Mouse (Mus musculus): Measurements from ENCODE around the gene Adra2b.

Gene Adra2b

DNA sequence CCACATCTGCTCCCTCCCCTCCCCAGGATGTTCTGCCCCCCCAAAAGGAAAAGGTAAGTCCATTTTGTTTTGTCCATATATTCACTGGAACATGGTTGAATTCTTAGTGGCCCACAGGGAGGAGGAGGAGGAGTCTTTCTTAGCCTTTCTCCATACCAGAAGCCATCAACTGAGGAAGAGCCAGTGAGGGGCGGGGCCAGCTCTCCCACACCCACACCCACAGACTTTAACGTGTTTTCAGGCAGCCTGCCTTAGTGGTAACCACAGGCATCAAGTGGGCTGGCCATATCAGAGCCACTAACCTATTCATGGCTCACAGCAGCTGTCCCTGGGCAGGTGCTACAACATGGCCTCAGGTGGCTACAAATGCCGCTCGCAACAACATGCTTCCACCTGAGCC, 24.2 kb upstream of the Adra2b start:
- DNase-seq (ENCODE audit: low spot score), result no peak

DNA sequence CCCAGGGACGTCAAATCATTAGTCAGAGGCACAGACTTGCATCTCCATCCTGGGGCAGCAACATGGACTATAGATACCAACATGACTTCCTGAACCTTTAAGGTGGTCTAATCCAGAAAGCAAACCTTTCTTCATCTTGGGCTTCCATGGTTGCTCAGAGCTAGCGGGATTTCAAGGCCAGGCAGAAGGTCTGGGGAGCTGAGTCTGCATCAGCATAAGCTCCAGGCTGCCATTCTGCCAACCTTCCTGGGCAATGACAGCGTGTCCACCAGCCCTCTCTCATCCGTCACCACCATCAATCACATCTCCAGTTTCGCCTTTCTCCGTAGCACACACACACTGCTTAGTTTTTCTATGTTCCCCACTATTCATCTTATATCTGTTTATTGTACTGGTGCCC, 23.7 kb upstream of the Adra2b start:
- DNase-seq (ENCODE audit: low spot score), result no peak

DNA sequence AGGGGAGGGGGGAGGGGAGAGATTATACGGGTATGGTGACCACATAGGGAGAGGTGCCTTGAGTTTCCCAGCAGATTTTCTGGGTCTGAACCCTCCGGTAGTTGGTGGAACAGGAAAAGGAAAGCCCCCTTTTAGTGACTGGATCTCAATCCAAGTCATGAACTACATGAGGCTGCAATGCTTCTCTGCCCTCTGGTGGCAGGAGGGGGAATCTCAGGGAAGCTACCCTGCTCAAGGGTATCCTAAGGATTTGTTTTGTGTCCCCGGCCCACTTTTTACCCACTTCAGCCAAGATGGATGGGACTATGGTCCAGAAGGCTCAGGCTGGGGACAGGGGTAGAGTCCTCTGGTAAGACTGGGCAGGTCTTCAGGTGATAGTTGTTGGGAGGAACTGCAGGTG, 21.8 kb upstream of the Adra2b start:
- peak; percentile 79 for DNase-seq (ENCODE audit: low spot score)

DNA sequence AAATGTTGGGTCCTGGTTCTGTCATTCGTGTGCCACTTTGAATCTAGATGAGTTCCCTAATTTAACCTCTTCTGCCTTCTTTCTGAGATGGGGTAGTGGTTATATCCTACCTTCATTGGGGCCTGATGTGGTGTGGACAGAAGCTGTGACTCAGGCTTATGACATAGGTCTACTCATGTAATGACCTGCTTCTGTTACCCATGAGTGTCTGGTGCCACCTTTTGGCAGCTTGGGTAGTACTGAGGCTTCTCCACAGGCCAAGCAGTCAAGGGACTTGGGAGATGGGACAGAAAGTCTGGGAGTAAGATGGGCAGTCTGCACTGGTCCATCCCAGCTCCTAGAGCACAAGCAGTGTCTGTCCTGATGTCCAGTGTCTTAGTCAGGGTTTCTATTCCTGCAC, 16.7 kb upstream of the Adra2b start:
- no peak for DNase-seq (ENCODE audit: low spot score)

DNA sequence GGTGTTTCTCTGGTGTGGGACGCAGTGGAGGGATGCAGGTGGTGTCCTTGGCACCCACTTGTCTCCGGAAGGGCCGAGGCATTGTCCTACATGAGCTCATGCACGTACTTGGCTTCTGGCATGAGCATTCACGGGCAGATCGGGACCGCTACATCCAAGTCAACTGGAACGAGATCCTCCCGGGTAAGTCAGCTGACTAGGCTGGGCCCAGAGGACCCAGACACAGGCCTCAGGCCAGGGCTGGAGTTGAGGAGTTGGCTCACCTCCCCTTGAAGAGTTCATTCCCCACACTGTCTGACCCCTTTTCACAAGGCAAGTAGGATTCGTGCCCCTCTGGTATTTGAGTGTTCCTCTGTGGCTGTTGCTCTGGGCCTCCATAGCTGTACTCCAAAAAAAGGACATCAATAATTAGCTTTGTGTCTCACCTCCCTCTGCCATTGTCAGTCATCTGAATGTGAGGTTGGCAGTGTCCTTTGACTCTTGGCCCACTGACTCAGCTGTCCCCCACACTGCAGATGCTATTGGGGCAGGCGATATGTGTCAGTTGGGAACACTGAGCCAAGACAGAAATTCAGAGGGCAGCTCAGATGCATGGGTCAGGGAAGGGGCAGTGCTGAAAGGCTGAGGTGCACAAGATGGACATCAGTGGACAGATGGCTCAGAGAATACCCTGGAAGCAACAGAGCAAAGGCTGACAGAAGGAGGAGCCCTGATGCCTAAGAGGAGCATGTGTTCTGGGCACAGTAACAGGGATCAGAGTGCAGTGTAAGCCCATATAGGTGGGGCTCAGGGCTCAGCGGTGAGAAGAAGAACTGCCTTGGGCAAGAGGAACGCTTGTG, 15.6 kb upstream of the Adra2b start:
- DNase-seq (ENCODE audit: low spot score), result no peak

DNA sequence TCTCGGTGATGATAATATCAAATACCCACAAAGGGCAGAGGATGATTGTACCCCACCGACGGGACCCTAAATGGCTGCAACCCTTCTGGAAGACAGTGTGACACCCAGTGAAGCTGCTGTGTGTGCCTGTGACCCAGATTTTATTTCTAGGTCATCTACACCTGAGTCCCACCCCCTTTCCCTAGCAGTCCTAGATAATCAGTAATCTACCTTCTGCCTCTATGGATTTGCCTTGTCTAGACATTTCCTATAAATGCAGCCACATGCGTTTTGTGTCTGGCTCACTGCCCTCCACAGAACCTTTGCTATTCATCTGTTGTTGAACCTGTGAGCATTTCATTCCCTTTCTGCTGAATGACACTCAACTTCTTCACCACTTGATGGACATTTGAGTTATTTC, 9.1 kb upstream of the Adra2b start:
- DNase-seq (ENCODE audit: low spot score), result no peak

DNA sequence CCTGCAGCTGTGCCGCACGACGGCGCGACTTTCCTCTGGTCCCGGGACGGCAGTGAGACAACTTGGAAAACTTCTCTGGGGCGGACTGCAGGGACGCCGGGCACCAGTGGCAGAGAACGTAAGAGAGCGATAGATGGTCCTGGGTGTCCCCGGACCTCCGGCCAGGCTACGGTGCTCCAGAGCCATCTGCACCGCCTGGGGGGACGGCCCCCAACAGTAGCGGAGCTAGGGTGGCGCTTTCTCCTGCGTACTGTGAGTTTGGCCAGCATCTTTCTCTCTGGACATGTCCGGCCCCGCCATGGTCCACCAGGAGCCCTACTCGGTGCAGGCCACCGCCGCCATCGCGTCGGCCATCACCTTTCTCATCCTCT, 259 bp downstream of the Adra2b start:
- no peak for DNase-seq (ENCODE audit: low spot score)

DNA sequence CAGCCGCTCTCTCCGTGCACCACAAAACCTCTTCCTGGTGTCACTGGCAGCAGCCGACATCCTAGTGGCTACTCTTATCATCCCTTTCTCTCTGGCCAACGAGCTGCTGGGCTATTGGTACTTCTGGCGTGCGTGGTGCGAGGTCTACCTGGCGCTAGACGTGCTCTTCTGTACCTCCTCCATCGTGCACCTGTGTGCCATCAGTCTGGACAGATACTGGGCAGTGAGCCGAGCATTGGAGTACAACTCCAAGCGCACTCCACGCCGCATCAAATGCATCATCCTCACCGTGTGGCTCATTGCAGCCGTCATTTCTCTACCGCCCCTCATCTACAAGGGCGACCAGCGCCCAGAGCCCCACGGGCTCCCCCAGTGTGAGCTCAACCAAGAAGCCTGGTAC, 688 bp downstream of the Adra2b start:
- no peak for DNase-seq (ENCODE audit: low spot score)

DNA sequence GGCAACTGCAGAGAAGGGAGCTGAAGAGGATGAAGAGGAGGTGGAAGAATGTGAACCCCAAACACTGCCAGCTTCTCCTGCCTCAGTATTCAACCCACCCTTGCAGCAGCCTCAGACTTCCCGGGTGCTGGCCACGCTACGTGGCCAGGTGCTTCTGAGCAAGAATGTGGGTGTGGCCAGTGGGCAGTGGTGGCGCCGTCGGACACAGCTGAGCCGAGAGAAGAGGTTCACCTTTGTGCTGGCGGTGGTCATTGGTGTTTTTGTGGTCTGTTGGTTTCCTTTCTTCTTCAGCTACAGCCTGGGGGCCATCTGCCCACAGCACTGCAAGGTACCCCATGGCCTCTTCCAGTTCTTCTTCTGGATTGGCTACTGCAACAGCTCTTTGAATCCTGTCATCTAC, 1.4 kb downstream of the Adra2b start:
- no peak for DNase-seq (ENCODE audit: low spot score)

DNA sequence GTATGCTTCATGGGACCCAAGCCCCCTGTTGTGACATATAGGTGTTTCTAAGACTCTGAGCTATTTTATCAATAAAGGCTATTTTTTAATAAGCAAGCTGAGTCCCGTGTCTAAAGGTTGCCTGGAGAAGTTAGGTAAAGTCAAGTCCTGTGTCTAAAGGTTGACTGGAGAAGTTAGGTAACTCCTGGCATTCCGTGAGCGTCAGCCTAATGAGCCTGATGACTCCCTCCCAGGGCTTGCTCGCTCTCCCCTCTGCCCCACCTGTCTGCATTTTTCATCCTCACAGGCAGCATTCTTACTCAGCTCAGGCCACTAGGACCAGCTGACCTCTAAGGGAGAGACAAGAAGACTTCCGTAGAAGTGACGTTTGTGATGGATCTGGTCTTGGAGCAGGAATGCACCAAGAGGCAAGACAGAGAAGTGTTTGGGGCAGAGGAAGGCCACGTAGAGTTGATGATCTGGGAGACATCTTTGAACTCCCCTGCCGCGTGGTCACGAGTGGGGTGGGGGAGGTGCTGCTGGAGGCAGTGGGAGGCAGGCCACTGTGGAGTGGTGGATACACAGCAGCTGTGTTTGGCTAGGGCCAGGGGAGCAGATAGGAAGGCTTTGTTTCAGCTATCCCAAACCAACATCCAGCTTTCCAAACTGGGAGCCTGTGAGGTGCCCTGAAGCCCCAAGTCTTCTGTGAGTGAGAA, 4.3 kb downstream of the Adra2b start:
- DNase-seq (ENCODE audit: low spot score), result no peak

DNA sequence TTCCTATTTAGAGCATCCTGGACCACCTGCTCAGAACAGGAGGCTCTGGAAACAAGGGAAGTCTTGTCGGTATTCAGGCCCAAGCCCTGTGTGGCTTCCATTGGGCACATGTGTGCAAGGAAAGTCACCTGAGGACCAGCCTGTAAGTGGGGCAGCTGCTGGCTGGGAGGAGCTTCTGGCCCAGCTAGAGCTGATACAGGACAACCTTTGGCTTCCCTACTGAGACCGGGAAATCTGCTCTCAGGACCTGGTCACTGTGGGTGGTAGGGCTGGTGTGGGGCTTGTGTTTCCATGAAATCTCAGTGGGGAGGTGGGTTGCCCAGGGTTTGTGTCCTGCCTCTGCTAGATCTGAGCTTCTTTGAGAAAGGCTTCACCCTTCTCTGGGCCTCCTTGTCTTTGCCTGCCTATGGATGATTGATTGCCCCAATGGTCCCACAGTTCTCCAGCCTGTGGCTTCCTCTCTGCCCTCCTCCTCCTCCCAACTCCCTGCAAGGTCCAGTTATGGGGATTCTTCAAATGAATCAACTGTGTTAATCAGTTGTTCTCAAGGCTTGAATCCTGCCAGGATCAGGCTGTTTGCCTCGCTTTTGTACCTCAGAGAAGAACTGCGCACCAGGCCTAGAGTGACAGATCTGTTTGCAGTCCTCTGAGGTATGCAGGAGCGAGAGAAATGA, 6.8 kb downstream of the Adra2b start:
- DNase-seq (ENCODE audit: low spot score), result no peak

DNA sequence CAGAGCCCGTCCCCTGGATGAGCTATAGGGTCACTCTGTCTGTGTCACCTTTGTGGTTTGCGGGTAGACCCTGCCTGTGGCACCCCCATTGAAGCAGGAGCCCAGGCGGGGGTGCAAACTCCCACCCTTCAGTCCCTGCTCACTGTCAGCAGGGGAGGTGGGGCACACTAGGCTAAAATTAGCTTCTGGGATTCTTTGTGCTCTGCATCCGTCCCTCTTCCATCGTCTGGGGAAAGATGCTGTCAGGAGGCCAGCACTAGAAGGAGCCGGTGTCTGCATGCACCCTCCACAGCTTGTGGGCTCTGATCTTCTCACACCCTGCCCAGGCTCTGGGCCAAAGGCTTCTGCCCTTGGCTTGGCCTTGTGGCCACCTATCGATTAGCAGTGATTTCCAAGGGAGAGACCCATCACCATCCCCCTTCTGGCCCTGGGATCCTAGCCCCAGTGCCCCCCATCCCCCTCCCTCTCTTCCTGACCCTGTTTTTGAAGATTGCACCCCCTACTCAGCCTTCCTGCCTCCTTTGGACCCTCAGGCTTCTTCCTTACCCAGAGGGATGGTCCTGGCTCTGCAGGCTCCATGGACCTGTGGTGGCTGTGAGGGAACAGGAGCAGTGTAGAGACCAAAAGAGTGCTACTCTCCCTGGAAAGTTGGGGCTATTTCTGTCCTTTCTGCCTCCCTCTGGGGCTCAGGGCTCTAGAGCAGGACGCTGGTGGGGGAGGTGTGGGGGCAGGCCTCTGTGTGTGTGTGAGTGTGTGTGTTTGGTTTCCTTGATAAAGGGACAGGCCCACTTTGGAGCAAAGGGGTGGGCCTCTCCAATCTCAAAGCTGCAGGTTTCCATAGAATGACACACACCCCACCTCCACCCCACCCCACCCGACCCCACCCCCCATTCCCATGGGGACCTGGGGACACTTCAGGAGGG, 7.8 kb downstream of the Adra2b start:
- no peak for DNase-seq (ENCODE audit: low spot score)

DNA sequence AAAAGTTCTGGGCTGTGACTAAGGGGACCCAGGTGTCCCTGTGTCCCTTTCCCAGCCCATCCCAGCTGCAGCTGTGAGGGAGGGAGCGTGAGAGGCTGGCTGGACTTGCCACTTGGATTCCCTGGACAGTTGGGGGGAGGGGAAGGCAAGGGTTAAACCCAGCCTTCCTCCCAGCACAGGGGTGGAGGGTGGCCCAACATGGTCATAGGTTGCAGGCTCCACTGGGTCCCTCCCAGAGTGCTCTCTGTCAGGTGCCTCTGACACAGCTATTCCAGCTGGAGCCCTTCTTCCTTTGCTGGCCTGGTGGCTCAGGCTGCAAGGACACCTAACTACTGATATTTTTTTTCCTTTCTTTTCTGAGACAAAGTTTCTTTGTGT, 8.5 kb downstream of the Adra2b start:
- no peak for DNase-seq (ENCODE audit: low spot score)

DNA sequence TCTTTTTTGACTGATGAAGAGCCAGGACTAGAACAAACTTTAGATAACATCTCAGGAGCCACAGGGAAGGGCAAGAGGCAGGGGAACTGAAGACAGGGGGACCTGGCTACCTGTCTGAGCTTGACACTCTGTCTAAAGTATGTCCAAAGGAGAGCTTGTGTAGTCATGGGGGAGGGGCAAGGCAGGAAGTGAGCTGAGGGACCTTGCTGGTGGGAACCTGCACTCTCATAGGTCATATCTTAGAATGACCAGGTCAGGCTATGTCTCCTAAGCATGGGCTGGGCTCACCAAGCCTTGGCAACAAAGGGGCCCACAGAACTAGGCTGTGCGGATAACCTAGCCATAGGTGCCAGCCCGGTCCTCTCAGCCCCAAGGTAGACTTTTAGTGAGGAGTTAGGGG, 9.1 kb downstream of the Adra2b start:
- DNase-seq (ENCODE audit: low spot score), result no peak

DNA sequence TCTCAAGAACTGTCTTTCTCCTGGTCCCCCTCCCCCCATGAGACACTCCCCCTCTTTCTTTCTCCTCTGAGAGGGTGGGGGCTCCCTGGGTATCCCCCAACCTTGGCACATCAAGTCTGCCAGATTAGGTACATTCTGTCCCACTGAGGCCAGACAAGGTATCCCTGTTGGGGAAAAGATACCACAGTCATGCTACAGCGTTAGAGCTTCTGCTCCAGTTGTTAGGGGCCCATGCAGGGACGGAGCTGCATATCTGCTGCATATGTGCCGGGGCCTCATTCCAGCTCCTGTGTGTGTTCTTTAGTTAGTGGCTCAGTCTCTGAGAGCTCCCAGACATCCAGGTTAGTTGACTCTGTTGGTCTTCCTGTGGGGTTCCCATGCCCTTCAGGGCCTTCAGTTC, 11.1 kb downstream of the Adra2b start:
- DNase-seq (ENCODE audit: low spot score), result no peak

DNA sequence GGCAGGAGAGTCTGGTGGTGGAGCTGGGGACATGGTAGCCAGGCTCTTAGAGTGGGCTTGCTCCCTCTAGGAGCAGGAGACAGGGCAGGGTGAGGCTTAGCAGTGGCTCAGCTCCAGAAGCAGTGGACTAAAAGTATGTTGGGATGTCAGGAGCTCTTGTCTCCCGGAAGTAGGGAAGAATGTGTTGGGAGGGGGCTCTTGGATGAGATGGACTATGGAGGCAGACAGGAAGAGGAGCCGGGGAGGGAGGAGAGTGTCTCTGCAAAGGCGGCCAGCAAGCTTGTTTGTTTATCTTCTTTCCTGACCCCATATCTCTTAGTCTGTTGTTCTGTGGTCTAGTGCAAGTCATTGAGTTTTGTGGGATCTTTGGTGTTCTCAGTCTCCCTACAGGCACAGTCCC, 12.1 kb downstream of the Adra2b start:
- no peak for DNase-seq (ENCODE audit: low spot score)

DNA sequence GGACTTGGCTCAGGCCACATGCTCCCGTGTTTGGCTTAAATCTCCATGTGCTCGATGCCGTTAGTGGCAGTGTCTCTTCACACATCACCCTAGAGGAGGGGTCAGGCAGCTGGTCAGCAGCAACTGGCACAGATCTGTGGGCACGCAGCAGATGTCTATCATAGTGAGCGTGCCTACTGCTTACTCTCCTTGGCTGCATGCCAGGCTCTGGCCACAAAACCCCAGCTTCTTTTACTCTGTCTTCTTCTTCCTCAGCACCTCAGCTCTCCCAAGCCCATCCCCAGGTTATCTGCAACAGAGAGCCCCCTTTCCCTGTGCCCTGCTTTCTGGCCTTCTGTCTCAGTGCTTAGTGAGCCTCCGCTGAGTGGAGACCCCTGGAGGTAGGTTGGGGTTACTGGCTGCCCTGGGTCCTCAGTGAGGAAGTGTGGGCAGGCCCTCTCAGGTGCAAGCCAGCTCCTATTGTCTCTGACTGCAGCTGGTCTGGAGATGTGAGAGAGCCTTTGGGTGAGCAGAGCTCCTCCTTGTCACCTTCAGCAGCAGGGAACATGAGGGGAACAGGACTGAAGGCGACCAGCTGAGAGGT, 12.8 kb downstream of the Adra2b start:
- DNase-seq (ENCODE audit: low spot score), result peak; percentile 53

DNA sequence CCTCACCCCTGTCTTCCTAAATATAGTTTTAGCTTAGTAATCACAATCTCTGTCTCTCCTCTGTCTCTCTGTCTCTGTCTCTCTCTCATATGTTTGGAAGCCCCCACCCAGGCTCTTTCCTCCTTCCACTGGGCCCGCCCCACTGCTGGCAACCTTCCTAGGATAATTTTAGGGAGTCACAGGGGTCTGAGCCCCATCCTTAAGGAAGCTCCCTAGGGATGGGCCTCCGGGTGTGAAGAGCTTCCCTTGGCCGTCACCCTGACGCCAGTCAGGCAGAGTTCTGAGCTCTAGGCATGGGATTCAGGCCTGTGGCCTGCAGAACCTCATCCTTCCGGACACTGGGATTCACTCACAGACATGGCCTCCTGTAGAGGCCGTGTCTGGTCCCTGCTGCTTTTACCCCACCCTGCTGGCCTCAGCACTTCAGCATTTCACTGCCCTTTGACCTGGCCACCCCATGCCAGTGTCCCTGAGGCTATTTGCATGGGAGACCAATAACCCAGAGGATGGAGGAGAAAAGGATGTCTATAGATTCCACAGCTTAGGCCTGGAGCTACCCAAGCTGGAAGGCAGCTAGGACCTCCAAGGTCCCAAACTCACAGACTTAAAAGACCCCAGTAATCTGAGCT, 13.5 kb downstream of the Adra2b start:
- DNase-seq (ENCODE audit: low spot score), result no peak

DNA sequence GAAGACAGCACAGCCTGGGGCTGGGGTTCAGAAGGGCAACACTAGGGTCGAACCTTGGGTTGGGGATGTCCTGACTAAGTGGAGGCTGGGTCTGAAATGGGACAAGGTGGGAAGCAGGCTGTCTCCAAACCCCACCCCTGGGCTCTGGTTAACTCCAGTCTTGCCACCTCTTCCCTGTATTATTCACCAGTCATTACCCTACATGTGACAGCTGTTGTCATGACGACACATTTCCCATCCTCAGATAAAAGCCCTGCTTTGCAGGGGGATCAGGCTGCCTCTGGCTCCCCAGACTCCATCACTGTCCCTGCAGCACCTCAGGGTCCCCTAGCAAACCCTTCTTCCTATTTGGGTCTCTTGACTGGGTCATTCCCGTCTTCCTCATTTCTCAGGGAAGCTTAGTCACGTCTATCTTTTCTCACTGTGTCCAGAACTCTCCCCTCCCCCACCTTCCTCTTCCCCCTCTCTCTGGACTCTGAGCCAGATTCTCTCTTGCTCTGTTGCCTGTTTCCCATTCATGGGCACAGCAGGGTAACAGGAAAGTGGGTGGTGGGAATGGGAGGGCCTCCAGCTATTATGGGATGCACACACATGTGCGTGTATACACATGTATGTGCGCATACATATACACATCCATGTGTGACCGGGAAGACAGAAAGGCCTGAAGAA, 15.1 kb downstream of the Adra2b start:
- peak; percentile 34 for DNase-seq (ENCODE audit: low spot score)

DNA sequence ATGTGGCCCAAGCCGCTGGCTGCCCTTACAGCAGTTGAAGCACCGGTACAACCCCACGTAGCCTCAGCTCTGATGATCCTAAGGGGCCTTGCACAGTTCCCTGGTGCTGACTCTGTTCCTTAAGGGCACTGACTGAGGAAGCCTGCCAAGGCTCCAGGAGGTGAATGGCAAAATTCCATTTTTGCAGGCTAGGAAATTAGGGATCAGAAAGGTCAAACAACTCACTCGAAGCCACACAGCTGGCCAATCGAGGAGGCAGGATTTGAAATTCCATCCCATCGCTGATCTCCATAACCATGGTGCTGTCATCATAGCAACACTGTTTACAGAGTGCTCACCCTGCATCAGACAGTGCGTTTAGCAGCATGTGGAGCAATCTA, 15.6 kb downstream of the Adra2b start:
- no peak for DNase-seq (ENCODE audit: low spot score)

DNA sequence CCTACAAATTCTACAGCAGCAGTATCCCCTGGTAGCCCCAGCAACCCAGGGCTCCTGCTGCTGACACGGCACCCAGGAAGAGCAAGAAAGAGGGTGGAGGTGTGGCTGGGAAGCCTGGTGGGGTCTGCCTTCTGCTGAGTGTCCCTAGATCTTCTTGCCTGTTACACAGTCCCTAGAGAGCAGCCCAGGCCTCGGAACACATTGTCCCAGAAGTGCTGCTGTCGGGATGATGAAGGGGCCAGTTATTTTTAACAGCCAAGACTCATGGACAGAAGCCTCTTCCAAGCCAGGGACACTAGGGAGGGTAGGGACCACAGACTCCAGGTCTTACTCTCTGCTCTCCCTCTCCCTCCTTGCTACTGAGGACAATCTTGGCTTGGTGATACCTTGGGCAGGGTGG, 16.2 kb downstream of the Adra2b start:
- no peak for DNase-seq (ENCODE audit: low spot score)

Measured in retina, embryonic 14.5 days (tissue).